In the genomic region with DNA sequence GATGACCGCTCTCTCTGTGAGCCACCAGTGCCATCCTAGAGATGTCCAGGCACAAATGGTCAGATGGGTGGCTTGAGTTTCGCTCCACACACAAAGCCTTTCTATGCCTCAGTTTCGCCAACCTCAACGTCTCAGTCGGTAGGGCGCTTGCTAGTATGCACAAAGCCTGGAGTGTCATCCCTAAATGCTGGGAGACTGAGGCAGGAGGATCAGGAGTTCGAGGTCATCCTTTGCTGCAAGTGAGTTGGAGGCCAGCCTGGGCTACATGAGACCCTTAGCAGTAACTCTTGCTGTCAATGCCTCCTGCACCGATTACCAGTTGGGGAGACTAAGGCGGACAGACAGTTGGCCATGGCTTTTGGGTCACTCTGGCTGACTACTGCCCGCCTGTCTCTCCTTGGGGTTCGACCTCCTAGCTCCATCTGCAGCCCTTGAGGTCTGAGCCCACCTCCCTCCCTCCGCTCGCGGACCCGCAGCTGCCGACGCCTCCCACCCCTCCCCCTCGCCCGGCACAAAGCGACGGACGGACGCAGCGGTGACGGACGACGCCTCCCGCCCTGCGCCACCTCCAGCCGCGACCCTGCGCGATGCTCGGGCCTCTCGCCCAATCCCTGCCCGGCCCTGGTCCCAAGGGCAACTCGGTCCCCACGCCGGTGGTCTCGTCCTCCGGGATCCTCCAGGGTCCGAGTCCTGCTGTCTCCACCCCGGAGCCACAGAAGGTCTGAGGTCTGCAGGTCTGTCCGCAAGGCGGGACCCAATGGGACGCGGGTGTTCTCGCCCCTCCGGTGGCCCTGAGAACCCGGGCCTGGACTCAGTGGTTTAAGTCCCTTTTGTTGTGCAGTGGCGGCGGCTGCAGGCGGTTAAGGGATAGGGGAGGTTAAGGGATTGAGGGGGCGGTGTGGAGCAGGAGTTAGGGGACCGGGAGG, we compare ENCODE assay signal across 8 mouse cellular contexts. TPM values are rescaled to one million over a fixed set of nuclear protein-coding genes. Genes with fewer than 3 reads are reported as not detected.
DNase-seq lines count a peak whose midpoint lies in the region; ATAC-seq lines count a peak whose summit lies in the region.

A gene (plus strand): TSS at position 502 of the 926 bp plus-strand sequence.

- peak; percentile 18 for ATAC-seq in heart, embryonic 11.5 days (replicated peaks; ENCODE audit: insufficient number of reproducible peaks, low FRiP score, low TSS enrichment)

- H3K9ac ChIP-seq in heart, embryonic 11.5 days (ENCODE audit: low read depth, low read length): peak within 1 kb of the TSS; percentile 66

- H3K27me3 ChIP-seq in heart, embryonic 11.5 days (ENCODE audit: control insufficient read depth, insufficient read depth, low read length): peaks cover 11% of the 10 kb centered on the region; the same call in 1 of the 2 replicates

- peak within 1 kb of the TSS; percentile 49 for H3K4me3 ChIP-seq in heart, embryonic 11.5 days (ENCODE audit: low read depth, low read length)

- H3K36me3 ChIP-seq in heart, embryonic 11.5 days (ENCODE audit: control insufficient read depth, insufficient read depth, low read length): no peaks in the 10 kb centered on the region; the same call in 1 of the 2 replicates

- peak within 1 kb of the TSS; percentile 82 for H3K4me2 ChIP-seq in heart, embryonic 11.5 days

- no peak within 1 kb of the TSS for H3K27ac ChIP-seq in heart, embryonic 11.5 days (ENCODE audit: low read depth, low read length)

- DNase-seq in layer of hippocampus, adult 8-10 months (ENCODE audit: low spot score in 2 of 2): no peak
- DNase-seq in layer of hippocampus, adult 11-12 months (ENCODE audit: low spot score): no peak
- peak; percentile 87 to 89 for DNase-seq in cerebellum, postnatal 10 days
- DNase-seq in layer of hippocampus, postnatal 10 days (ENCODE audit: low spot score in 2 of 2): peak; percentile 59 to 67
- DNase-seq in mesoderm, embryonic 11.5 days (ENCODE audit: low read depth, low spot score): peak; percentile 77
- DNase-seq in thymus, postnatal 25 days: no peak
- DNase-seq in MN1 (ENCODE audit: low spot score): no peak

- no peaks in the 10 kb centered on the region for H3K9me3 ChIP-seq in heart, embryonic 11.5 days (replicated peaks; ENCODE audit: control insufficient read depth, low read length)

- WGBS in heart, embryonic 11.5 days (ENCODE audit: insufficient replicate concordance): 9% methylated on average over 55 of the region's 55 CpGs

- peaks cover 27% of the 10 kb centered on the region for H3K4me1 ChIP-seq in heart, embryonic 11.5 days (ENCODE audit: control insufficient read depth, insufficient read depth, low read length)

RNA-seq across cellular contexts. Expression of the gene that starts here (rescaled TPM):
- 10 to 100 TPM; 24.3 to 29.0 (median 26.8) TPM for total RNA-seq in layer of hippocampus, adult 8-10 months (2022)
- 10.8 and 11.9 TPM in 2 replicates for polyA plus RNA-seq in heart, embryonic 11.5 days (2014; fragmentation: Nextera tagmentation; extraction: Ambion mirVana)
- 10 to 100 TPM; 53.7 to 55.3 TPM for total RNA-seq in layer of hippocampus, postnatal 10 days (2021)

Comparison
In these comparisons a context has a peak if more than half of its experiments do, and no peak if none do; other contexts are left out.
1. DNase-seq: peak in cerebellum, postnatal 10 days (2 of 2), layer of hippocampus, postnatal 10 days (2 of 2) and mesoderm, embryonic 11.5 days (single experiment); none in layer of hippocampus, adult 8-10 months (0 of 2), layer of hippocampus, adult 11-12 months (single experiment), thymus, postnatal 25 days (single experiment) and MN1 (single experiment).